Mouse (Mus musculus) embryonic facial prominence, embryonic 15.5 days (tissue): Measurements from ENCODE around the gene 1700017D01Rik. TPM values are rescaled to one million over a fixed set of nuclear protein-coding genes. Genes with fewer than 3 reads are reported as not detected.
"Not testable (repeated sequence)": the region's sequence is repeated elsewhere in the genome, so short reads cannot be mapped to it uniquely, and the experiment has no call there.

Experiments
- ATAC-seq: fragments of 200-750 bp; cut with Nextera tagmentation; 2 replicates; pipeline ENCODE4 v1.8.0; 2017; ENCODE audit warnings: low read depth, moderate TSS enrichment; ENCODE audit not compliant: insufficient number of reproducible peaks, low FRiP score, low TSS enrichment
- H3K27ac ChIP-seq: fragments of 300-500 bp; sonication (generic); replicated peaks from 2 replicates; pipeline ENCODE4 v1.5.1; 2015; ENCODE audit warnings: mild to moderate bottlenecking, inconsistent platforms
- H3K27me3 ChIP-seq: fragments of 300-500 bp; sonication (generic); 2 replicates; pipeline ENCODE4 v1.6.1; 2015; ENCODE audit warnings: inconsistent platforms
- H3K36me3 ChIP-seq: fragments of 300-500 bp; sonication (generic); 2 replicates; pipeline ENCODE4 v1.6.1; 2015; ENCODE audit warnings: mild to moderate bottlenecking, inconsistent platforms
- H3K4me1 ChIP-seq: fragments of 300-500 bp; sonication (generic); 2 replicates; pipeline ENCODE4 v1.6.1; 2015; ENCODE audit warnings: inconsistent platforms
- H3K4me2 ChIP-seq: fragments of 300-500 bp; sonication (generic); replicated peaks from 2 replicates; pipeline ENCODE4 v1.6.1; 2015; ENCODE audit warnings: mild to moderate bottlenecking, inconsistent platforms
- H3K4me3 ChIP-seq: fragments of 300-500 bp; sonication (generic); replicated peaks from 2 replicates; pipeline ENCODE4 v1.5.1; 2015; ENCODE audit warnings: mild to moderate bottlenecking, inconsistent platforms
- H3K9ac ChIP-seq: fragments of 300-500 bp; sonication (generic); 2 replicates; pipeline ENCODE4 v1.6.1; 2015; ENCODE audit warnings: inconsistent platforms
- H3K9me3 ChIP-seq: fragments of 300-500 bp; sonication (generic); replicated peaks from 2 replicates; pipeline ENCODE4 v1.6.1; 2016; ENCODE audit warnings: inconsistent platforms
- WGBS: fragments of 180-500 bp; shearing (Covaris S2); methylation state at CpG from one replicate; pipeline ENCODE4 v1.1.7; 2015; 5-methylcytosine and 5-hydroxymethylcytosine counted together
- polyA plus RNA-seq: library from polyadenylated mRNA; unstranded; fragments of >200 nt; fragmentation: Nextera tagmentation; extraction: Ambion mirVana; gene quantifications from 2 replicates; pipeline ENCODE4 v1.2.1, GENCODE M21; 2015

The 1700017D01Rik gene
- polyA plus RNA-seq, 1 experiment from 2014 or later: not detected

DNA sequence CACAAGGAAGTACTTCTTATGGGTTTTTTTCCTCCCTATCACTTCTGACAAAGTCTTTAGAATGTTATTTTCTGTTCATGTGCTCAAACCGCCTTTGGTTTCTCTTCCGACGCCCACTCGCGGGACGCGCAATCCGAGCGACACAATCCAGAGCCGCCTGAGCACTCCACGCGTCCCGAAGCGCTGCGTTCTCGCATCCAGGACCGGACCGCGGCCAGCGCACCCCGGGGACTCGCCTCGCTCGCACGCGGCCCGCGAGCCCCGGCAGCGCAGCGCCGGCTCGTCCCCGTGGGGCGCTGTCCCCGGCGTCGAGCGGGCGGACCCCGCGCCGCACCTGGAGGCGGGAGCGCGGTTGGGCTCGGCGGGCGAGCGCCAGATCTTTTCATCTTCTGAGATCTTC, 38.5 kb downstream of the 1700017D01Rik start:
- not testable (repeated sequence) for H3K27ac ChIP-seq, H3K9ac ChIP-seq, ATAC-seq, H3K27me3 ChIP-seq, H3K9me3 ChIP-seq, H3K36me3 ChIP-seq, H3K4me1 ChIP-seq
- Histone ChIP-seq H3K4me2 (peak overlapping the region; percentile 54), H3K4me3 (peak overlapping the region; percentile 32)
- 3% methylated on average over 50 of the region's 50 CpGs for WGBS

DNA sequence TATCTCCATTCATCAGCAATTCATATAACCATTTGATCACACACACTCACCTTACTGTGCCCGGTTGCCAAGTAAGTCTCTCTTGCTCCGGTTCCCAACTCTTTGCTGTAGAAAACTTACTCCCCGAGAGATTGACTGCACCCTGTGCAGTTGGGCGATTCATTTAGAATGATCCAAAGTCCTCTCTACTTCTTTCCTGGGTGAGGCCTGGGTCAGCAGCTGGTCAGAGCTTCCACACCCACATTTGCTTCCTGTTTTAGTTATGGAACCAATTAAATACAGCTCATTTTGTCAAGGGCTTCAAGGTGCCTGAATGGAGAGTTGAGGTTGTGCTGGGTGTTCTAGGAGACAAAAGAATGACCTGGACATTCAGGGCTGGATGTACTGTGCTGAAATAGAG, 49.7 kb downstream of the 1700017D01Rik start, which contains the start of gene Ms4a8a:
Gene Ms4a8a, minus strand, starts transcription at position 169 of the 400 bp plus-strand sequence.
- WGBS: 80% methylated on average over 4 of the region's 4 CpGs
- no peaks in the 10 kb centered on the region for H3K4me1 ChIP-seq
- H3K36me3 ChIP-seq: no peaks in the 10 kb centered on the region
- H3K27ac ChIP-seq: no peak within 1 kb of the TSS
- H3K27me3 ChIP-seq: no peaks in the 10 kb centered on the region
- no peak within 1 kb of the TSS for H3K4me2 ChIP-seq
- H3K4me3 ChIP-seq: no peak within 1 kb of the TSS
- no peaks in the 10 kb centered on the region for H3K9me3 ChIP-seq
- H3K9ac ChIP-seq: no peak within 1 kb of the TSS
- no peak for ATAC-seq

GRCm38 (mm10) chr19:11070364-11070763, 60.3 kb downstream of the 1700017D01Rik start:
- Histone ChIP-seq H3K27ac (no peak overlapping the region), H3K4me3 (no peak overlapping the region), H3K4me1 (no peaks in the 10 kb centered on the region), H3K36me3 (no peaks in the 10 kb centered on the region), H3K9ac (no peak overlapping the region), H3K27me3 (no peaks in the 10 kb centered on the region), H3K4me2 (no peak overlapping the region), H3K9me3 (no peaks in the 10 kb centered on the region)
- no peak for ATAC-seq
- 81% methylated on average over 3 of the region's 3 CpGs for WGBS

DNA sequence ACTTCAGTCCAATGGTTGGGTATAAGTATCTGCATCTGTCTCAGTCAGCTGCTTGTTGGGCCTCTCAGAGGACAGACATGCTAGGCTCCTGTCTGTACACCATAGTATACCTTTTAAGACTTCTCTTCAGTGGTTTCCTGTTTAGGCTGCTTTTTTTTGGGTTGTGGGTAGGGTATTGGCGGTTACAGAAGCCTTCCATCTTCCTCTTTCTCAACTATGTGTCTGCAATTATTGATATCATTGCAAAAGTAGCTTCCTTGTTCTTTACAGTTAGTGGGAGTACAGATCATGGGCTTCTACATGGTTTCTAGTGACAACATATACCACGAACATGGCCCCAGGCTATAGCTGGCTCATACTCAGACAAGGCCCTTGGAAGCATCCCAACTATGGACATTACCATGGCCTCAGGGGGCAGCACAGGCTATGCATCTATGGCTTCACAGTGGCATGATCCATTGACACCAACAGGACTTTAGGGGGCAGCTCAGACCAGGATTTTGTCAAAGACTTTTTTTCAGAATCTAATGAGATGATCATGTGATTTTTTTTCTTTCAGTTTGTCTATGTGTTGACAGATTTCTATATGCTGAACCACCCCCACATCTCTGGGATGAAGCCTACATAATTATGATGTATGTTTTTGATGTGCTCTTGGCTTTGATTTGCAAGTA, 65.3 kb downstream of the 1700017D01Rik start:
- H3K9me3 ChIP-seq: no peaks in the 10 kb centered on the region
- no peaks in the 10 kb centered on the region for H3K27me3 ChIP-seq
- no peak for ATAC-seq
- no peak overlapping the region for H3K4me2 ChIP-seq
- no peak overlapping the region for H3K4me3 ChIP-seq
- no peaks in the 10 kb centered on the region for H3K4me1 ChIP-seq
- no peak overlapping the region for H3K27ac ChIP-seq
- H3K9ac ChIP-seq: no peak overlapping the region
- 74% methylated on average over 2 of the region's 2 CpGs for whole genome bisulfite sequencing
- no peaks in the 10 kb centered on the region for H3K36me3 ChIP-seq

GRCm38 (mm10) chr19:11060900-11061299, 69.8 kb downstream of the 1700017D01Rik start:
- Histone ChIP-seq H3K4me3 (no peak overlapping the region), H3K36me3 (no peaks in the 10 kb centered on the region), H3K4me1 (no peaks in the 10 kb centered on the region), H3K4me2 (no peak overlapping the region), H3K9me3 (no peaks in the 10 kb centered on the region), H3K27ac (no peak overlapping the region), H3K9ac (no peak overlapping the region), H3K27me3 (no peaks in the 10 kb centered on the region)
- no peak for ATAC-seq
- WGBS: 93% methylated on average over 1 of the region's 1 CpGs

DNA sequence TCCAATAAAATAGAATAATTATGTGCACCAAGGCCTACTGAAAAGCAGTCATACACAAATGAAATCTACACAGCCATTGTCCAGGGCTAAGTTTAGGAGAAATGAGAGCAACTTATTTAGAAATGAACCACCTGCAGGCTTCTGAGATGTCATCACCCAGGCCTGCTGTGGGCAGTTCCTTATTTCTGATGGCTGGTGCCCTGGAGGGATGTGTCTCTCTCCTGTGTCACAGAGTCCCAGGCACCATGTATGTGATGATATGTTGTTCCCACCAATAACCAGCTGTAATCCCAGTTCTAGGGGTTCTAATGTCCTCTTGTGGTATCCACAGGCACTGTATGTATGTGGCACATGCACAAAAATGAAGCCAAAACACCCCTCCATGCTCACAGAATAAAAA, 70.7 kb downstream of the 1700017D01Rik start:
- Histone ChIP-seq H3K9me3 (no peaks in the 10 kb centered on the region), H3K4me3 (no peak overlapping the region), H3K27ac (no peak overlapping the region), H3K4me2 (no peak overlapping the region), H3K9ac (no peak overlapping the region), H3K4me1 (no peaks in the 10 kb centered on the region), H3K36me3 (no peaks in the 10 kb centered on the region), H3K27me3 (no peaks in the 10 kb centered on the region)
- no peak for ATAC-seq

GRCm38 (mm10) chr19:11055700-11056099, 75.0 kb downstream of the 1700017D01Rik start:
- 91% methylated on average over 1 of the region's 1 CpGs for WGBS
- not testable (repeated sequence) for H3K4me3 ChIP-seq, ATAC-seq, H3K9me3 ChIP-seq, H3K27ac ChIP-seq, H3K27me3 ChIP-seq, H3K4me2 ChIP-seq, H3K36me3 ChIP-seq, H3K9ac ChIP-seq, H3K4me1 ChIP-seq

GRCm38 (mm10) chr19:11053277-11053676, 77.4 kb downstream of the 1700017D01Rik start:
- Histone ChIP-seq H3K9me3 (no peaks in the 10 kb centered on the region), H3K4me2 (no peak overlapping the region), H3K27me3 (no peaks in the 10 kb centered on the region), H3K4me1 (no peaks in the 10 kb centered on the region), H3K4me3 (no peak overlapping the region), H3K9ac (no peak overlapping the region), H3K27ac (no peak overlapping the region), H3K36me3 (no peaks in the 10 kb centered on the region)
- no peak for ATAC-seq
- WGBS: 67% methylated on average over 3 of the region's 3 CpGs

DNA sequence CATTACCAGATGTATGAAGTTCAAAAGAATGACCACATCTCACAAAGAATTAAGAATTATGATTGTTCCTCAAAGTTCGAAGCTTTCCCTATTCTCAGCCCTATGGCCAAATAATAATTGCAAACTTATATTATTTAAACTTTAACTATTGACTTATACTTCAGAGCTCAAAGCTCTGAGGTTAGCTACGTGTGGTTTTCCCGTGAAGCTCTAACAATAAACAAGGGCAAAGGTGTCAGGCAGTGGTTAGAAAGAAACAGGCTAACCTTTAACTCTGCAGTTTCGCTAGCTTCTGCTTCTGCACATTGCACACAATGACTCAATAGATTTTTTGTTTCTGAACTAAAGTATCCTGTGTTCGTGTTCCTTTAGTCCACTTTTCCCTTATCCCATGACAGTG, 77.8 kb downstream of the 1700017D01Rik start:
- WGBS: 67% methylated on average over 5 of the region's 5 CpGs
- ATAC-seq: no peak
- H3K4me2 ChIP-seq: no peak overlapping the region

DNA sequence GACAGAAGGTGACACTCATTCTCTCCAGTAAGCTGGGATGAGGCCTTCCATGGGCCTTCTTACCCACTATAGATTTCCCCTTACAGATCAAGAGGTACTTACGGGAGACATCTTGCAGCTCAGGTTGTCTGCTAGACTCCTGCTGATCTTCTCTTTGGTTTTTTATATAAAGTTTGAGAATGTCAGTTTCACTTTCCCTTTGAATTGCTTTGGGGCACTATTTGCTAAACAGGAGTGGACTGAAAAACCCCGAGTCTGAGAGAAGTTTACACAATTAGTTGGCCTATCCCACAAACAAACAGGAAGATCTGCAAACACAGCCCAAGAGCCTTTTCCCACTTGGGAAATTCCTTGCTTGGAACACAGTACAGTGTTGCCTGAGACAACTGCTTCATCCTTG, 80.4 kb downstream of the 1700017D01Rik start:
- Histone ChIP-seq H3K9ac (no peak overlapping the region), H3K4me2 (no peak overlapping the region), H3K36me3 (no peaks in the 10 kb centered on the region), H3K9me3 (no peaks in the 10 kb centered on the region), H3K4me3 (no peak overlapping the region), H3K27me3 (no peaks in the 10 kb centered on the region), H3K4me1 (no peaks in the 10 kb centered on the region), H3K27ac (no peak overlapping the region)
- no peak for ATAC-seq
- WGBS: 60% methylated on average over 2 of the region's 2 CpGs

More for the DNA sequence above, 77.8 kb downstream of the 1700017D01Rik start:
- no peaks in the 10 kb centered on the region for H3K36me3 ChIP-seq
- H3K4me1 ChIP-seq: no peaks in the 10 kb centered on the region
- no peaks in the 10 kb centered on the region for H3K9me3 ChIP-seq
- H3K27me3 ChIP-seq: no peaks in the 10 kb centered on the region
- no peak overlapping the region for H3K4me3 ChIP-seq
- H3K27ac ChIP-seq: no peak overlapping the region
- H3K9ac ChIP-seq: no peak overlapping the region

GRCm38 (mm10) chr19:11049426-11049825, 81.2 kb downstream of the 1700017D01Rik start:
- H3K36me3 ChIP-seq: no peaks in the 10 kb centered on the region
- ATAC-seq: no peak

DNA sequence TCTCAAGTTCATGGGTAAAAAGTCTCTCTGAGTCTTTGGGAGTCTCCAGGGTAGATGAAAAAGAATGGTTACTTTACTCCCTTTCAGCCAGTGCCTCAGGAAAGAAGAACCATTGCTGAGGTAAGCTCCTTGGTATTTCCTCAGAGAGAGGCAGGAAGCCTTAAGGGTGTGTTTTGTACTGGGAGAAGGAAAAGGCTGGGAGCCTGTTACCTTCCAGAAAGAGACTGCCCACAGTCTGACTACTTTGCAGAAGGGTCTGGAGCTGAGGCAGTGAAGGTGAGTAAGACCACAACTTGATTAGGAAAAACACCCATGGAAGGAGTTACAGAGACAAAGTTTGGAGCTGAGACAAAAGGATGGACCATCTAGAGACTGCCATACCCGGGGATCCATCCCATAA, 82.2 kb downstream of the 1700017D01Rik start:
- ATAC-seq: no peak

More at GRCm38 (mm10) chr19:11049426-11049825, 81.2 kb downstream of the 1700017D01Rik start:
- Histone ChIP-seq H3K9me3 (no peaks in the 10 kb centered on the region), H3K9ac (no peak overlapping the region), H3K27ac (no peak overlapping the region), H3K4me1 (no peaks in the 10 kb centered on the region), H3K4me3 (no peak overlapping the region), H3K4me2 (no peak overlapping the region), H3K27me3 (no peaks in the 10 kb centered on the region)

More for the DNA sequence above, 82.2 kb downstream of the 1700017D01Rik start:
- Histone ChIP-seq H3K4me3 (no peak overlapping the region), H3K4me2 (no peak overlapping the region), H3K9me3 (no peaks in the 10 kb centered on the region), H3K9ac (no peak overlapping the region), H3K4me1 (no peaks in the 10 kb centered on the region), H3K27ac (no peak overlapping the region), H3K27me3 (no peaks in the 10 kb centered on the region), H3K36me3 (no peaks in the 10 kb centered on the region)
- 68% methylated on average over 1 of the region's 1 CpGs for WGBS
